Mouse (Mus musculus) liver, adult 2 months (tissue): ENCODE data around the gene Ppp1r14a.

Experiments
- CTCF ChIP-seq: fragments of 200-500 bp; IDR thresholded peaks from 2 replicates; pipeline ENCODE4 v1.5.1; 2011; ENCODE audit warnings: low read depth, low read length, control low read depth
- POLR2A ChIP-seq: fragments of 200-500 bp; IDR thresholded peaks from 2 replicates; pipeline ENCODE4 v1.6.1; 2011; ENCODE audit warnings: low read length, control low read depth; ENCODE audit not compliant: insufficient read depth; ENCODE audit errors: extremely low read depth

DNA sequence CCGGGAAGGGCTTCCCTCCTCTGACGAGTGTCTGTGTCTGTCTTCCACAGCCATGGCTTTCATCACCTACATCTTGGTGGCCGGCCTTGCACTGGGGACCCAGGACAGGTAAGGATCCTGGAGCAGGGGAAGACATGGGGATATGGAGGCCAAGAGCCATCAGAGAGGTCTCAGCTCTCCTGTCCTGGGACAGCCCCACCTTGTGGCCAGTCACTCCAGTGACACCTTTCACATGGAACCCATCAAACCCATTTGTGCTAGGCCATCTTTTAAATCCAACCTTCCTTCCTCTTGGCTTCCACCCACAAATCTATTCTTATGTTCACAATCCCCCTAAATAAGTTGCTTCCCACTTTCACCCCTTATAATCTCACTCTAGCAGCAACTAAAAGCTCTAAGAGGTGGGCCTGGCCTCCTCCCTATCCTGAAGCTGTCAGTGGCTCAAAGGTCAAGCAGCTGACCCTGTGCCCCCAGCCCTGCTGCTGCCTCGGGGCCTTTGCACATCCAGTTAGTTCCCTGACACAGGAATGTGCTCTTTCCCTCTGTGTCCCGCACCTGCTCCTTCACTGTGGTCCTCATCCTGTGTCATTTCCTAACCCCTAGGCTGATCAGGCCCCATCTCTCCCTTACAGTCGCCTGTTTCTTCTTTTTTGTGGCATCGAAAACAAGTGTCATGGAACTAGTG lies 44.2 kb upstream of the Ppp1r14a start:
- peak; percentile 80 for TF ChIP-seq CTCF
- no peak for TF ChIP-seq POLR2A
